Mouse (Mus musculus): Measurements from ENCODE around the gene Gm9945.

Gene Gm9945

GRCm38 (mm10) chr11:53493243-53493955 is 13.4 kb downstream of the Gm9945 start:
- no peak for DNase-seq (ENCODE audit: low spot score in 2 of 2)

- DNase-seq (ENCODE audit: low spot score in 2 of 2) = no peak
These were observed 15.5 kb downstream of the Gm9945 start for GRCm38 (mm10) chr11:53495417-53495816.

- DNase-seq (ENCODE audit: low spot score in 2 of 2) = no peak
These were observed 17.0 kb downstream of the Gm9945 start for GRCm38 (mm10) chr11:53496946-53497345.

GRCm38 (mm10) chr11:53500569-53500968 is 20.6 kb downstream of the Gm9945 start:
- peak in 1 of 2 experiments; percentile 65 for DNase-seq (ENCODE audit: low spot score in 2 of 2)

GRCm38 (mm10) chr11:53502039-53502765 is 22.2 kb downstream of the Gm9945 start:
- DNase-seq (ENCODE audit: low spot score in 2 of 2) = no peak

- no peak for DNase-seq (ENCODE audit: low spot score in 2 of 2)
These were observed 23.8 kb downstream of the Gm9945 start for GRCm38 (mm10) chr11:53503738-53504137.

GRCm38 (mm10) chr11:53504376-53504775 is 24.4 kb downstream of the Gm9945 start:
- no peak for DNase-seq (ENCODE audit: low spot score in 2 of 2)

- DNase-seq (ENCODE audit: low spot score in 2 of 2) = no peak
These were observed 25.2 kb downstream of the Gm9945 start for GRCm38 (mm10) chr11:53505026-53505663.

GRCm38 (mm10) chr11:53507098-53507805 is 27.3 kb downstream of the Gm9945 start:
- DNase-seq (ENCODE audit: low spot score in 2 of 2) = no peak

GRCm38 (mm10) chr11:53508152-53508551 is 28.2 kb downstream of the Gm9945 start:
- peak in 1 of 2 experiments; percentile 78 for DNase-seq (ENCODE audit: low spot score in 2 of 2)

- no peak for DNase-seq (ENCODE audit: low spot score in 2 of 2)
These were observed 28.6 kb downstream of the Gm9945 start for GRCm38 (mm10) chr11:53508591-53508990.

- DNase-seq (ENCODE audit: low spot score in 2 of 2) = no peak
These were observed 30.4 kb downstream of the Gm9945 start for GRCm38 (mm10) chr11:53510351-53510750.

GRCm38 (mm10) chr11:53516775-53517627 is 37.0 kb downstream of the Gm9945 start:
- no peak for DNase-seq (ENCODE audit: low spot score in 2 of 2)

- DNase-seq (ENCODE audit: low spot score in 2 of 2) = no peak
These were observed 38.8 kb downstream of the Gm9945 start for GRCm38 (mm10) chr11:53518759-53519158.

GRCm38 (mm10) chr11:53519207-53520121 is 39.5 kb downstream of the Gm9945 start, which contains the start of gene Sept8:
Gene Sept8 (plus strand): TSS chr11:53519257.
- DNase-seq (ENCODE audit: low spot score in 2 of 2) = peak; percentile 62 to 66

- DNase-seq (ENCODE audit: low spot score in 2 of 2) = peak; percentile 48 to 55
These were observed 40.4 kb downstream of the Gm9945 start for GRCm38 (mm10) chr11:53520122-53520978.

- DNase-seq (ENCODE audit: low spot score in 2 of 2) = peak in 1 of 2 experiments; percentile 25
These were observed 41.3 kb downstream of the Gm9945 start for GRCm38 (mm10) chr11:53521120-53521820.

- peak in 1 of 2 experiments; percentile 47 for DNase-seq (ENCODE audit: low spot score in 2 of 2)
These were observed 41.8 kb downstream of the Gm9945 start for GRCm38 (mm10) chr11:53521821-53522131.
